Mouse (Mus musculus) left cerebral cortex, adult 2 months (tissue): ENCODE measurements around the gene Bcl11a. TPM values are rescaled to one million over a fixed set of nuclear protein-coding genes. Genes with fewer than 3 reads are reported as not detected.

ENCODE experiments used
- DNase-seq, 2 experiments: peaks; one replicate each; pipeline ENCODE4 v3.0.0; 2021 to 2022; ENCODE audit warnings: low spot score in 2 of 2, mixed read lengths in 1 of 2; ENCODE audit errors: extremely low spot score in 1 of 2
- H3K27ac ChIP-seq: fragments of 200-600 bp; 2 replicates; pipeline ENCODE4 v1.8.1; 2022
- H3K4me3 ChIP-seq: fragments of 200-600 bp; 2 replicates; pipeline ENCODE4 v1.8.1; 2022
- CTCF ChIP-seq: fragments of 200-600 bp; IDR thresholded peaks from 2 replicates; pipeline ENCODE4 v1.8.1; 2022; ENCODE audit warnings: antibody characterized with exemption, mild to moderate bottlenecking, moderate library complexity
- intact Hi-C: fragments of 180-260 bp; cut with DNase I; formaldehyde crosslinking; loops from one replicate; pipeline ENCODE4 v1.15.1; 2025
- total RNA-seq, 2 experiments: library from RNA; stranded (reverse); gene quantifications; 2 replicates each; pipeline ENCODE4 v1.2.3; 2021

Gene Bcl11a
- total RNA-seq, 2 experiments from 2014 or later, result 101 to 103 TPM

DNA sequence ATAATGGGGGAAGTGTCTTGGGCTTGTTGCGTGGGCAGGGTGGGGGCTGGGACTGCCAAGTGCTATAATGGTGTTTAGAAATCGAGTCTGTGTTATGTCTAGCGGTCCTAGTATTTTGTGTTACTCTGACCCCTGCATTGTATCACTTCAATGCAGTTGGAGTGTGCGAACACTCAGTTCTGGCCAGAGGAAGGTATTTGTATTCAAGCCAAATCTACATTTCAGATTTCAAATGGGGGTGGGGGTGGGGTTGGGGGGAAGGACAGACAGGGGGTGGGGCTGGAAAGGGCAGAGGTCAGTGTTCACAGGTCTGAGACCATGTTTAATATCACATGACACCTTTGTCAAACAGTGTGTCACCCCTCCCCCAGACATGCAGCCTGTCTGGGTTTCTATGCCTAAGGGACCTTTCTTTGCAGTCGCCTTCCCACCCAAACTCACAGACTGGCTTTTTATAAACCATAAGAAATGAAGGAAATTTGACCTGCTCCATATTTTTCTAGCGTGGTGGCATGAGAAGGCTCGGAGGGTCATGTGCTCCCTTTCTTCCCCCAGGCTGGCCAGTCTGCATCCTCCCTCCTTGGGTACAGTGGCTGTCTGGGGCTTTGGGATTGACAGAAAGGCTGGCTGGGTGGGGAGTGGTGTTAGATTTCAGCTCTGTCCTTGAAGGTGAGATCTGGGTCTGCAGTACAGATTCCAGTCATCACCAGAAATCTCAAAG is 124.9 kb downstream of the Bcl11a start:
- H3K27ac ChIP-seq, result no peak overlapping the region
- intact Hi-C loops, result no loop called here
- no peak for TF ChIP-seq CTCF
- no peak for DNase-seq
- H3K4me3 ChIP-seq, result no peak overlapping the region

DNA sequence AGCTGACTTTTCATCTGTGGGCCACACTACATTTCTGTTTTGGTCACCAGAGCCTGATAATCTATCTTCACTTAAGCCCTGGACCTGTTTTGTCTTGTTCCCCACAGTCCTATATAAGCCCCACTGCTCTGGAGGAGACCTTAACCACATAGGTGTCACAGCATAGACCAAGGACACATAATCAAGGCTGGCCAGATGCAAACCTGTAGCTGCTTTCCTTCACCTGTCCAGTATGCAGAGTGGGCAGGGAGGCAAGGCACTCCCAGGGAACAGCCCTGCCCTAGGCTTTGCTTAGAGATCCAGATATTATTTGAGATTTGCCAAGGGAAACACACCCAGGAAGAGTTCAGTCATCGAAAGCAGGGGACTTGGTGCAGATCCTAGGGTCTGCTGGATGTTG is 125.6 kb downstream of the Bcl11a start:
- no peak for TF ChIP-seq CTCF
- DNase-seq, result no peak
- intact Hi-C loops, result no loop called here
- Histone ChIP-seq H3K4me3 (no peak overlapping the region), H3K27ac (no peak overlapping the region)

DNA sequence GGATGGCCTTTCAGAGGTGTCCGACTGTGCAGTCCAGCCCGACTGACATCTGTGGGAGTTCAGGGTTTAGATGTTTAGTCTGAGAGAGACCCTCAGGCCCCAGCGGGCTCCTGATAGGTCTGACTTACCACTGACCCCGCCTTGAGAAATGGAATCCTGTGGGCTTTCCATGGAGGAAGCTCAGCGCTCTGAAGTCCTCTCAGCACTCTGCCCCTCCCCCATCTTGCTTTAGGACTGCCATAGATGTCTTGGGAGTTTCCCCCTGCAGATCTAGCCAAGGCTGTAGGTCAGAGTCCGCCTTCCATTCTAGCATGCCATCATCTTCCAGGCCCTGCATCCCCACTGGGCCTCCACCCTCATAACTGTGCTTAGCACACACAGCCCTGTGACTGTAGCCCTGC is 131.1 kb downstream of the Bcl11a start:
- TF ChIP-seq CTCF, result no peak
- no peak for DNase-seq
- intact Hi-C loops, result no loop called here
- Histone ChIP-seq H3K27ac (no peak overlapping the region), H3K4me3 (no peak overlapping the region)

DNA sequence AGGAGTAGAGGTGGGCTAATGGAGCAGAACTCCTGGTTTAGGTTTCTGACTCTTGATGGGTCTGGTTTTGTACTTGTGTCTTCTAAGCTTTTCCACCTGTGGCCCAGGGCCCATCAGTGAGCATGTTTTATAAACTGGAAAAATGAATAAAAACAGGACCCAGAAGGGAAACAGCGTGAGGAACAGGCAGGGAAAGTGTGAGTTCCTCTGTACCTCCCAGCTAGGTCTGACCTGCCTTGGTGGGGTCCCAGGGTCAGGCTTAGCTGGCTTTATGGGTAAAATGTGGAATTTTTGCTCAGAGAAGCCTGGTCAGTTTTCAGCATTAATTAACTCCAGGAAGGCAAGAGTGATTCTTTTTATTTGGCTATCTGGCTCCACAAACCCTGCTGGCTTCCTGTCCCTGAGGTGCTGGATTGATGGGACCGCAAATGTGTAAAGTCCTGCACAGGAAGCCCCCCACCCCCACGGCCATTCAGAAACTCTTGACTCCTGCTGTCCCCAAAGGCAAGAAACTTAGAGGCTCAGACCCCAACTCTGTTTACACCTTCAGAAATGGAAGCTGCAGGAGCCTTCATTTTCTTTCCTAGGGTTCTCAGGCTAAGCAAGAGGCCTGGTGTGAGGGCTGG is 136.8 kb downstream of the Bcl11a start:
- no peak for DNase-seq

DNA sequence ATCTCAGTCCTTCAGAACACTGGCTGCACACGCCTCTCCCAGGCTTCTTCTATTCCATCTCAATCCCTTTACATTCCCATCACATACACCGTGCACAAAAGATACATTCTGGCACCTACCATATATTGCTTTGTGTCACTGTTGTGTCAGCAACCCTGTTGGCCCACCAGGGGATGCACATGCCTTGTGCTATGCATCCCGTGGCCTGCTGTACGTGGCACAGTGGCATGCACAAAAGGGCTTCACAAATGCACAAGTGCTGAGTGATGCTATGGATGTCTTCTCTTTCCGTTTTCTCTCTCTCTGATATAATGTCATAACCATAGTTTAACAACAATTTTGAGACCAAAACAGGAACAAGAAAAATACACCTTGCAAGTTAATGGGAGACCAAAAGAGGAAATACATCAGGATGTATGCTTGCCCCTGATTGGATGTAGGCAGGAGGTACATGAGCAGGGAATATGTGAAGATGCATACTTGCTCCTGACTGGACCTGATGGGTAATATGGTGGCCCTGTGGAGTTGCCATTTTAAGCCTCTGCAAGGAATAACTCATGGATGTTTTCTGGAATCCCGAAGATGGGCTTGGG is 140.0 kb downstream of the Bcl11a start:
- TF ChIP-seq CTCF, result no peak
- no peak overlapping the region for H3K27ac ChIP-seq
- no peak overlapping the region for H3K4me3 ChIP-seq
- intact Hi-C loops, result no loop called here
- DNase-seq, result no peak

More for the DNA sequence above, 136.8 kb downstream of the Bcl11a start:
- H3K27ac ChIP-seq, result no peak overlapping the region
- intact Hi-C loops, result no loop called here
- no peak for TF ChIP-seq CTCF
- H3K4me3 ChIP-seq, result no peak overlapping the region

DNA sequence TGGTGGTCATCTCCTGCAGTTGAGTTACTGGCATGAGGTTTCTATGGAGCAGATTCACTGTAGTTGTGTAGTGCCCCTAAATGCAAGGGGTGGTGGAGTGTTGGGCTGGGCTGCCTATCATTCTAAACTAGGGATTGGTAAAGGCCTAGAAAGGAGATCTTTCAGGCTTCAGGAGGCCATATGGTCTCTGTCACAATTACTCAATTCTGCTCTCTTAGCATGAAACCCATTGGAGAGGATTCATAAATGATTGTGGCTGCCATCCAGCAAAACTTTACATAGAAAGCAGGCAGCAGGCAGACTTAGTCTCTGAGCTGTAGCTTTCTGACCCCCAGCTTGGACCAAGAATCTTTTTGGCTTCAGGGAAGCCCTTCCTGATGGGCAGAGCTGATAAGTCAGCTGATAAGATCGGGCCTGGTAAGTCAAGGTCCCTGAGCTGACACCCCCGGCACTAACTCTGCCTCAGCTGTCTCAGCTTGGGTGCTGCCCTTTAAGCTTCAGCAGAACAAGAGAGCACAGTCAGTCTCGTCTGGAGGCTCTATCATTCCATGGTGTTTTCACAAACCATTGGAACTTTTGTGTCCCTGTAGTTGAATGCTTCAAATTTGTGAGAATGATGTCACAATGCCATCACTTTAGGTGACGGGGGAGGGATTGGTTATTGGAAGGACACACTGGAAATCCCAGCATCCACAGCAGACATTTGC is 143.9 kb downstream of the Bcl11a start:
- intact Hi-C loops, result no loop called here

More for the DNA sequence above, 143.9 kb downstream of the Bcl11a start:
- no peak for TF ChIP-seq CTCF
- no peak for DNase-seq
- Histone ChIP-seq H3K27ac (no peak overlapping the region), H3K4me3 (no peak overlapping the region)

Other genes starting within 250 kb of the Bcl11a start
- 10 to 100 TPM; 20.5 to 20.8 TPM for gene Papolg, start 182.8 kb upstream of the Bcl11a start, total RNA-seq
- gene A830031A19Rik, start 3.0 kb upstream of the Bcl11a start, total RNA-seq, result 1 to 10 TPM in 1 of 2 experiments, under 1 TPM in 1; 0.82 to 1.4 TPM